23 mouse cellular contexts compared by ENCODE assay signal in genomic region chr6:49106746-49107500, GRCm38 (mm10). TPM values are rescaled to one million over a fixed set of nuclear protein-coding genes. Genes with fewer than 3 reads are reported as not detected.
A peak's percentile ranks its signal among the peaks of the same experiment; 100 is the strongest.
DNase-seq lines count a peak whose midpoint lies in the region; ATAC-seq and TF ChIP-seq lines count a peak whose summit lies in the region.
"Had no signal": no experiment of that assay in that cellular context is flagged by ENCODE, and none has a peak within 500 bp of the region (broad histone marks: within the 10 kb centered on the region; RNA-seq: fewer than 3 reads in every experiment).

No protein-coding gene starts in this region.

- dilution Hi-C loops in CH12.LX (cut with MboI; ENCODE audit: extremely low pct_ligation_motif_present, extremely low pct_unique_long_range_greater_than_20kb, low sequenced_read_pairs): no loop called here

- no peak for ATAC-seq in liver, embryonic 11.5 days (replicated peaks; ENCODE audit: low FRiP score)
- ATAC-seq: forebrain, postnatal 0 days; inflammation-experienced regulatory T-cells, adult 6 months; Patski had no signal

- TF ChIP-seq CTCF in CH12.LX (conservative IDR thresholded peaks at IDR 0.05 in 1 of 2, IDR thresholded peaks at IDR 0.05 in 1 of 2; ENCODE audit: low read depth in 2 of 2, low read length in 2 of 2): no peak
- TF ChIP-seq CTCF in cerebellum, adult 2 months (IDR thresholded peaks at IDR 0.05; ENCODE audit: borderline replicate concordance, insufficient read depth, low read depth, low read length): no peak

- peaks cover 4 to 23% of the 10 kb centered on the region in 2 experiments; a peak in 3 of 4 replicates for H3K4me1 ChIP-seq in CH12.LX (ENCODE audit: control insufficient read depth in 1 of 2, insufficient read depth in 2 of 2)
- H3K4me1 ChIP-seq in cerebellum, adult 2 months (ENCODE audit: control insufficient read depth, insufficient read depth, low read length): peaks cover 8% of the 10 kb centered on the region
- H3K4me1 ChIP-seq in liver, embryonic 11.5 days (replicated peaks; ENCODE audit: control insufficient read depth, insufficient read depth, low read length): no peaks in the 10 kb centered on the region
- H3K4me1 ChIP-seq: embryonic facial prominence, embryonic 12.5 days; hindbrain, embryonic 13.5 days; limb, embryonic 12.5 days; liver, embryonic 13.5 days had no signal

- peaks cover 35 to 76% of the 10 kb centered on the region in 2 experiments for H3K36me3 ChIP-seq in CH12.LX (replicated peaks in 1 of 2; ENCODE audit: control insufficient read depth in 1 of 2, insufficient read depth in 1 of 2, low read length in 1 of 2)
- H3K36me3 ChIP-seq in liver, embryonic 11.5 days (ENCODE audit: control insufficient read depth, insufficient read depth, low read length): peaks cover 26% of the 10 kb centered on the region

- H3K9me3 ChIP-seq in CH12.LX (replicated peaks; ENCODE audit: low read length): peaks cover 4% of the 10 kb centered on the region
- no peaks in the 10 kb centered on the region for H3K9me3 ChIP-seq in liver, embryonic 11.5 days (ENCODE audit: control insufficient read depth, low read length)
- H3K9me3 ChIP-seq: embryonic facial prominence, embryonic 12.5 days; hindbrain, embryonic 13.5 days; limb, embryonic 12.5 days; liver, embryonic 13.5 days; midbrain, embryonic 12.5 days had no signal

- no peak for TF ChIP-seq POLR2A in CH12.LX (IDR thresholded peaks at IDR 0.05; ENCODE audit: low read depth, low read length)
- no peak for TF ChIP-seq POLR2A in cerebellum, adult 2 months (IDR thresholded peaks at IDR 0.05; ENCODE audit: borderline replicate concordance, insufficient read depth, low read length)

- no peaks in the 10 kb centered on the region for H3K27me3 ChIP-seq in CH12.LX (replicated peaks)
- H3K27me3 ChIP-seq in cerebellum, adult 2 months (ENCODE audit: control insufficient read depth, insufficient read depth, low read length): no peaks in the 10 kb centered on the region
- H3K27me3 ChIP-seq in liver, embryonic 11.5 days (replicated peaks; ENCODE audit: control insufficient read depth, insufficient read depth, low read length): no peaks in the 10 kb centered on the region
- H3K27me3 ChIP-seq: embryonic facial prominence, embryonic 12.5 days; hindbrain, embryonic 13.5 days; limb, embryonic 12.5 days; liver, embryonic 13.5 days; midbrain, embryonic 12.5 days; Patski had no signal

- 54% methylated on average over 15 of the region's 15 CpGs for WGBS in cerebellum, adult 2 months
- WGBS in liver, embryonic 11.5 days: 90% methylated on average over 15 of the region's 15 CpGs

- H3K4me3 ChIP-seq in CH12.LX (replicated peaks in 1 of 3; ENCODE audit: low read depth in 2 of 3, low read length in 2 of 3, poor library complexity in 1 of 3): no peak overlapping the region
- H3K4me3 ChIP-seq in cerebellum, adult 2 months (replicated peaks; ENCODE audit: insufficient read depth, low read depth, low read length): no peak overlapping the region
- H3K4me3 ChIP-seq in liver, embryonic 11.5 days (ENCODE audit: low read depth, low read length): no peak overlapping the region
- H3K4me3 ChIP-seq: embryonic facial prominence, embryonic 12.5 days; hindbrain, embryonic 13.5 days; limb, embryonic 12.5 days; liver, embryonic 13.5 days; midbrain, embryonic 12.5 days had no signal

- 0 out of 2 replicates have a peak overlapping the region, but pooled peaks have one; percentile 23 for H3K27ac ChIP-seq in CH12.LX (ENCODE audit: insufficient read depth, low read depth)
- H3K27ac ChIP-seq in cerebellum, adult 2 months (ENCODE audit: insufficient read depth, low read length): no peak overlapping the region
- H3K27ac ChIP-seq in liver, embryonic 11.5 days (ENCODE audit: low read depth, low read length): no peak overlapping the region
- H3K27ac ChIP-seq: embryonic facial prominence, embryonic 12.5 days; hindbrain, embryonic 13.5 days; limb, embryonic 12.5 days; liver, embryonic 13.5 days; midbrain, embryonic 12.5 days had no signal

- DNase-seq in heart, adult 11 months: peak; percentile 59
- no peak for DNase-seq in heart, postnatal 36 days
- peak; percentile 74 for DNase-seq in CH12.LX (ENCODE audit: extremely low read depth)
- DNase-seq in cerebellum, adult 2 months: peak; percentile 30 to 61
- DNase-seq in fibroblast of lung, adult 2 months (ENCODE audit: low read depth): peak; percentile 84
- DNase-seq in ovary, postnatal 14 days (ENCODE audit: low spot score): no peak
- DNase-seq in embryo, embryonic 10.5 days (ENCODE audit: low spot score): no peak
- no peak for DNase-seq in liver, embryonic 11.5 days (ENCODE audit: low spot score)
- DNase-seq: adrenal gland, postnatal 10 days; forebrain, postnatal 0 days; heart, postnatal 10 days; kidney, adult 8-10 months; kidney, postnatal 14 days; liver, embryonic 13.5 days; lung, embryonic 14.5 days; spleen, adult 18-20 months had no signal

- TF ChIP-seq RAD21 in CH12.LX (IDR thresholded peaks at IDR 0.05; ENCODE audit: low read depth, low read length): no peak; the same call in none of the 2 replicates

- peak; percentile 87 for TF ChIP-seq EP300 in CH12.LX (IDR thresholded peaks at IDR 0.05; ENCODE audit: low read length)

- intact Hi-C loops in heart, postnatal 36 days (cut with DNase I): no loop called here

- H3K9ac ChIP-seq in CH12.LX (ENCODE audit: insufficient read depth, low read depth): no peak overlapping the region
- H3K9ac ChIP-seq in liver, embryonic 11.5 days (ENCODE audit: low read depth, low read length): no peak overlapping the region
- H3K9ac ChIP-seq: embryonic facial prominence, embryonic 12.5 days; forebrain, postnatal 0 days; hindbrain, embryonic 13.5 days; limb, embryonic 12.5 days; liver, embryonic 13.5 days; lung, embryonic 14.5 days; midbrain, embryonic 12.5 days had no signal

- in situ Hi-C loops in CH12.LX (cut with MboI; ENCODE audit: low pct_ligation_motif_present, low pct_unique_long_range_greater_than_20kb, low sequenced_read_pairs): no loop called here

- no peak overlapping the region for H3K4me2 ChIP-seq in CH12.LX (ENCODE audit: insufficient read depth, low read depth, poor library complexity, severe bottlenecking)
- no peak overlapping the region for H3K4me2 ChIP-seq in liver, embryonic 11.5 days
- H3K4me2 ChIP-seq: embryonic facial prominence, embryonic 12.5 days; heart, embryonic 11.5 days; hindbrain, embryonic 13.5 days; limb, embryonic 12.5 days; liver, embryonic 13.5 days; lung, embryonic 14.5 days; midbrain, embryonic 12.5 days had no signal

- no peaks in the 10 kb centered on the region for H3K79me2 ChIP-seq in CH12.LX (replicated peaks; ENCODE audit: control insufficient read depth, extremely low read depth, insufficient read depth, poor library complexity, severe bottlenecking)

TF ChIP-seq in CH12.LX, 34 proteins besides CTCF, POLR2A, EP300 and RAD21 (continues in another document):
- TF ChIP-seq USF2 (conservative IDR thresholded peaks at IDR 0.05; ENCODE audit: low read depth, low read length): no peak
- TF ChIP-seq MYC (IDR thresholded peaks at IDR 0.05; ENCODE audit: low read depth, low read length): peak; percentile 94
- TF ChIP-seq E2F4 (IDR thresholded peaks at IDR 0.05; ENCODE audit: insufficient replicate concordance, low read depth, low read length): no peak
- no peak for TF ChIP-seq MAFK (IDR thresholded peaks at IDR 0.05; ENCODE audit: insufficient replicate concordance, low read length)
- no peak for TF ChIP-seq TCF12 (IDR thresholded peaks at IDR 0.05; ENCODE audit: low read depth, low read length)
- TF ChIP-seq ZC3H11A (IDR thresholded peaks at IDR 0.05; ENCODE audit: low read depth, low read length): no peak
- peak; percentile 15; the same call in 1 of the 2 replicates for TF ChIP-seq JUND (conservative IDR thresholded peaks at IDR 0.05; ENCODE audit: low read depth, low read length)
- TF ChIP-seq NELFE (IDR thresholded peaks at IDR 0.05; ENCODE audit: low read depth, low read length): no peak
- no peak; the same call in 1 of the 2 replicates for TF ChIP-seq JUN (IDR thresholded peaks at IDR 0.05; ENCODE audit: insufficient read depth, low read depth, low read length)
- no peak for TF ChIP-seq USF1 (IDR thresholded peaks at IDR 0.05; ENCODE audit: low read depth, low read length)
- TF ChIP-seq PAX5 (IDR thresholded peaks at IDR 0.05; ENCODE audit: low read length): no peak
- peak; percentile 79 for TF ChIP-seq MAX (IDR thresholded peaks at IDR 0.05; ENCODE audit: low read length)
- TF ChIP-seq MAZ (IDR thresholded peaks at IDR 0.05; ENCODE audit: low read depth, low read length): no peak
- peak; percentile 92 for TF ChIP-seq IRF4 (IDR thresholded peaks at IDR 0.05; ENCODE audit: low read depth, low read length)
- no peak for TF ChIP-seq CHD2 (IDR thresholded peaks at IDR 0.05; ENCODE audit: low read length)
- peak; percentile 68 for TF ChIP-seq ZNF384 (IDR thresholded peaks at IDR 0.05; ENCODE audit: low read depth, low read length)
- TF ChIP-seq UBTF (IDR thresholded peaks at IDR 0.05; ENCODE audit: low read depth, low read length): no peak
- TF ChIP-seq MEF2A (IDR thresholded peaks at IDR 0.05; ENCODE audit: borderline replicate concordance, low read depth, low read length): peak; percentile 54; the same call in 1 of the 2 replicates
- no peak for TF ChIP-seq ELF1 (IDR thresholded peaks at IDR 0.05; ENCODE audit: low read depth, low read length)
- TF ChIP-seq HCFC1 (IDR thresholded peaks at IDR 0.05; ENCODE audit: low read depth, low read length): no peak
- no peak for TF ChIP-seq ZKSCAN1 (IDR thresholded peaks at IDR 0.05; ENCODE audit: borderline replicate concordance, low read depth, low read length)
- peak; percentile 92 for TF ChIP-seq SIN3A (IDR thresholded peaks at IDR 0.05; ENCODE audit: low read length)
- no peak for TF ChIP-seq CHD1 (IDR thresholded peaks at IDR 0.05; ENCODE audit: low read depth, low read length)
- TF ChIP-seq MXI1 (IDR thresholded peaks at IDR 0.05; ENCODE audit: low read depth, low read length): peak; percentile 52; the same call in 1 of the 2 replicates
- peak; percentile 93 for TF ChIP-seq ETS1 (conservative IDR thresholded peaks at IDR 0.05; ENCODE audit: low read depth, low read length)
- TF ChIP-seq NRF1 (IDR thresholded peaks at IDR 0.05; ENCODE audit: low read depth, low read length): no peak
- TF ChIP-seq RCOR1 (conservative IDR thresholded peaks at IDR 0.05; ENCODE audit: low read depth, low read length): no peak
- TF ChIP-seq SMC3 (IDR thresholded peaks at IDR 0.05; ENCODE audit: low read depth, low read length): peak; percentile 3; the same call in 1 of the 2 replicates
- TF ChIP-seq POLR2AphosphoS2 (IDR thresholded peaks at IDR 0.05; ENCODE audit: low read depth, low read length): no peak

RNA-seq across cellular contexts. Expression of gene Malsu1, which starts 33.3 kb away (rescaled TPM):
- total RNA-seq in heart, postnatal 36 days (2021): 10 to 100 TPM; 40.9 to 42.7 TPM
- total RNA-seq in CH12.LX (2012; rRNA removed) (35.4 and 39.0 TPM in 2 replicates), CH12.LX (2014; rRNA removed) (57.1 and 59.6 TPM in 2 replicates)
- 73.5 and 78.7 TPM in 2 replicates for polyA plus RNA-seq in CH12.LX (2012; ENCODE audit: insufficient read length, low read depth)
- polyA plus RNA-seq in cerebellum, adult 2 months (2012; rRNA removed): 19.9 and 22.2 TPM in 2 replicates
- polyA plus RNA-seq in liver, embryonic 11.5 days (2014; fragmentation: Nextera tagmentation; extraction: Ambion mirVana): 67.6 and 68.6 TPM in 2 replicates

Comparison
In these comparisons a context has a peak if more than half of its experiments do, and no peak if none do; other contexts are left out.
1. DNase-seq: peak in heart, adult 11 months (single experiment), CH12.LX (single experiment), cerebellum, adult 2 months (2 of 2) and fibroblast of lung, adult 2 months (single experiment); none in heart, postnatal 36 days (0 of 2), ovary, postnatal 14 days (single experiment), embryo, embryonic 10.5 days (single experiment) and liver, embryonic 11.5 days (single experiment).